Mouse (Mus musculus) kidney, embryonic 15.5 days (tissue): ENCODE measurements around the gene Cabp2. TPM values are rescaled to one million over a fixed set of nuclear protein-coding genes. Genes with fewer than 3 reads are reported as not detected.
A peak's percentile ranks its signal among the peaks of the same experiment; 100 is the strongest.
"Not testable (repeated sequence)": the region's sequence is repeated elsewhere in the genome, so short reads cannot be mapped to it uniquely, and the experiment has no call there.

ENCODE experiments used
- ATAC-seq: fragments of 200-750 bp; cut with Nextera tagmentation; replicated peaks from 2 replicates; pipeline ENCODE4 v1.8.0; 2017; ENCODE audit warnings: moderate TSS enrichment; ENCODE audit not compliant: low FRiP score
- H3K27ac ChIP-seq: fragments of 300-500 bp; sonication (generic); 2 replicates; pipeline ENCODE4 v1.5.1; 2015; ENCODE audit warnings: mild to moderate bottlenecking, inconsistent platforms
- H3K27me3 ChIP-seq: fragments of 300-500 bp; sonication (generic); 2 replicates; pipeline ENCODE4 v1.6.1; 2015; ENCODE audit warnings: inconsistent platforms
- H3K36me3 ChIP-seq: fragments of 300-500 bp; sonication (generic); 2 replicates; pipeline ENCODE4 v1.6.1; 2015; ENCODE audit warnings: inconsistent platforms
- H3K4me1 ChIP-seq: fragments of 300-500 bp; sonication (generic); 2 replicates; pipeline ENCODE4 v1.6.1; 2015; ENCODE audit warnings: inconsistent platforms
- H3K4me2 ChIP-seq: fragments of 300-500 bp; sonication (generic); 2 replicates; pipeline ENCODE4 v1.6.1; 2015; ENCODE audit warnings: moderate library complexity, mild to moderate bottlenecking, inconsistent platforms
- H3K4me3 ChIP-seq: fragments of 300-500 bp; sonication (generic); replicated peaks from 2 replicates; pipeline ENCODE4 v1.5.1; 2015; ENCODE audit warnings: mild to moderate bottlenecking, inconsistent platforms
- H3K9ac ChIP-seq: fragments of 300-500 bp; sonication (generic); 2 replicates; pipeline ENCODE4 v1.6.1; 2015; ENCODE audit warnings: mild to moderate bottlenecking, inconsistent platforms
- H3K9me3 ChIP-seq: fragments of 300-500 bp; sonication (generic); replicated peaks from 2 replicates; pipeline ENCODE4 v1.6.1; 2016; ENCODE audit warnings: inconsistent platforms
- WGBS: fragments of 180-500 bp; shearing (Covaris S2); methylation state at CpG from one replicate; pipeline ENCODE4 v1.1.7; 2015; ENCODE audit warnings: mixed read lengths; 5-methylcytosine and 5-hydroxymethylcytosine counted together
- polyA plus RNA-seq: library from polyadenylated mRNA; unstranded; fragments of >200 nt; fragmentation: Nextera tagmentation; extraction: Ambion mirVana; gene quantifications from 2 replicates; pipeline ENCODE4 v1.2.1, GENCODE M21; 2015

The Cabp2 gene
- 0.22 and 0.84 TPM in 2 replicates for polyA plus RNA-seq

GRCm38 (mm10) chr19:4081394-4081793 is at the start of gene Cabp2:
TSS of gene Cabp2 (plus strand) at chr19:4081578.
- Histone ChIP-seq H3K4me3 (no peak within 1 kb of the TSS), H3K36me3 (no peaks in the 10 kb centered on the region), H3K9ac (no peak within 1 kb of the TSS), H3K4me1 (0 out of 2 replicates have a peak, but pooled peaks cover 4% of the 10 kb centered on the region), H3K27ac (no peak within 1 kb of the TSS), H3K27me3 (peaks cover 3% of the 10 kb centered on the region; the same call in 1 of the 2 replicates), H3K4me2 (no peak within 1 kb of the TSS), H3K9me3 (no peaks in the 10 kb centered on the region)
- WGBS, result 39% methylated on average over 3 of the region's 3 CpGs
- 0 out of 2 replicates have a peak, but pooled peaks have one; percentile 41 for ATAC-seq

GRCm38 (mm10) chr19:4032668-4033067 is 48.7 kb upstream of the Cabp2 start:
- H3K4me1 ChIP-seq, result peaks cover 20% of the 10 kb centered on the region
- no peak overlapping the region for H3K4me3 ChIP-seq
- H3K36me3 ChIP-seq, result peaks cover 10% of the 10 kb centered on the region
- 77% methylated on average over 7 of the region's 7 CpGs for WGBS
- no peaks in the 10 kb centered on the region for H3K27me3 ChIP-seq
- H3K27ac ChIP-seq, result no peak overlapping the region
- H3K9ac ChIP-seq, result no peak overlapping the region
- ATAC-seq, result no peak
- H3K9me3 ChIP-seq, result no peaks in the 10 kb centered on the region
- H3K4me2 ChIP-seq, result no peak overlapping the region

- H3K27ac ChIP-seq, result no peak overlapping the region
- no peak overlapping the region for H3K4me2 ChIP-seq
- no peaks in the 10 kb centered on the region for H3K27me3 ChIP-seq
- no peak overlapping the region for H3K4me3 ChIP-seq
- peaks cover 10% of the 10 kb centered on the region for H3K36me3 ChIP-seq
- peaks cover 22% of the 10 kb centered on the region for H3K4me1 ChIP-seq
- no peaks in the 10 kb centered on the region for H3K9me3 ChIP-seq
- H3K9ac ChIP-seq, result no peak overlapping the region
- 68% methylated on average over 3 of the region's 3 CpGs for WGBS
- ATAC-seq, result no peak
Measured at GRCm38 (mm10) chr19:4033298-4033697, 48.1 kb upstream of the Cabp2 start.

- Histone ChIP-seq H3K4me3 (no peak overlapping the region), H3K9me3 (no peaks in the 10 kb centered on the region), H3K27me3 (no peaks in the 10 kb centered on the region), H3K9ac (no peak overlapping the region), H3K27ac (no peak overlapping the region), H3K4me1 (peaks cover 24% of the 10 kb centered on the region), H3K4me2 (no peak overlapping the region), H3K36me3 (peaks cover 10% of the 10 kb centered on the region)
- ATAC-seq, result no peak
- WGBS, result 67% methylated on average over 5 of the region's 5 CpGs
Measured at GRCm38 (mm10) chr19:4033742-4034141, 47.6 kb upstream of the Cabp2 start.

GRCm38 (mm10) chr19:4036327-4037045 is 44.9 kb upstream of the Cabp2 start:
- no peaks in the 10 kb centered on the region for H3K27me3 ChIP-seq
- peak overlapping the region; percentile 17; the same call in 1 of the 2 replicates for H3K4me3 ChIP-seq
- WGBS, result 67% methylated on average over 12 of the region's 12 CpGs
- peak overlapping the region; percentile 43 for H3K4me2 ChIP-seq
- ATAC-seq, result 0 out of 2 replicates have a peak, but pooled peaks have one; percentile 50
- peaks cover 24% of the 10 kb centered on the region for H3K4me1 ChIP-seq
- H3K9me3 ChIP-seq, result no peaks in the 10 kb centered on the region
- H3K36me3 ChIP-seq, result peaks cover 10% of the 10 kb centered on the region
- H3K9ac ChIP-seq, result peak overlapping the region; percentile 17; the same call in 1 of the 2 replicates
- H3K27ac ChIP-seq, result no peak overlapping the region

GRCm38 (mm10) chr19:4037154-4037787 is 44.1 kb upstream of the Cabp2 start:
- not testable (repeated sequence) for H3K27me3 ChIP-seq, H3K9me3 ChIP-seq, H3K36me3 ChIP-seq
- Histone ChIP-seq H3K4me1 (peaks cover 24% of the 10 kb centered on the region), H3K4me2 (peak overlapping the region; percentile 76), H3K9ac (peak overlapping the region; percentile 66), H3K27ac (peak overlapping the region; percentile 83), H3K4me3 (peak overlapping the region; percentile 66)
- 0 out of 2 replicates have a peak, but pooled peaks have one; percentile 31 for ATAC-seq
- 23% methylated on average over 7 of the region's 8 CpGs for WGBS

- Histone ChIP-seq H3K4me2 (peak within 1 kb of the TSS; percentile 76), H3K9ac (peak within 1 kb of the TSS; percentile 66), H3K27ac (peak within 1 kb of the TSS; percentile 83), H3K9me3 (no peaks in the 10 kb centered on the region), H3K4me3 (peak within 1 kb of the TSS; percentile 66), H3K36me3 (peaks cover 10% of the 10 kb centered on the region), H3K4me1 (peaks cover 24% of the 10 kb centered on the region), H3K27me3 (no peaks in the 10 kb centered on the region)
- peak; percentile 87 for ATAC-seq
- 0% methylated on average over 26 of the region's 26 CpGs for WGBS
Measured at GRCm38 (mm10) chr19:4037788-4038232, 43.6 kb upstream of the Cabp2 start, which contains the start of gene Gstp1. TSS of gene Gstp1 (minus strand) at chr19:4037985.

GRCm38 (mm10) chr19:4040941-4041340 is 40.4 kb upstream of the Cabp2 start:
- H3K4me3 ChIP-seq, H3K27ac ChIP-seq, H3K4me2 ChIP-seq, ATAC-seq, H3K36me3 ChIP-seq, H3K9me3 ChIP-seq, H3K27me3 ChIP-seq, H3K9ac ChIP-seq: not testable (repeated sequence)
- WGBS, result 83% methylated on average over 5 of the region's 5 CpGs
- peaks cover 21% of the 10 kb centered on the region for H3K4me1 ChIP-seq

GRCm38 (mm10) chr19:4041500-4041899 is 39.9 kb upstream of the Cabp2 start:
- ATAC-seq, H3K9me3 ChIP-seq, H3K9ac ChIP-seq, H3K36me3 ChIP-seq, H3K27me3 ChIP-seq, H3K4me2 ChIP-seq, H3K27ac ChIP-seq, H3K4me3 ChIP-seq: not testable (repeated sequence)
- H3K4me1 ChIP-seq, result peaks cover 20% of the 10 kb centered on the region
- 81% methylated on average over 3 of the region's 4 CpGs for WGBS

- Histone ChIP-seq H3K4me1 (peaks cover 16% of the 10 kb centered on the region; the same call in 1 of the 2 replicates), H3K36me3 (no peaks in the 10 kb centered on the region), H3K27me3 (no peaks in the 10 kb centered on the region), H3K4me3 (no peak overlapping the region), H3K27ac (no peak overlapping the region), H3K9ac (no peak overlapping the region), H3K9me3 (no peaks in the 10 kb centered on the region), H3K4me2 (no peak overlapping the region)
- no peak for ATAC-seq
- 64% methylated on average over 14 of the region's 14 CpGs for WGBS
Measured at GRCm38 (mm10) chr19:4042124-4042523, 39.3 kb upstream of the Cabp2 start.

GRCm38 (mm10) chr19:4044109-4044508 is 37.3 kb upstream of the Cabp2 start:
- 89% methylated on average over 5 of the region's 5 CpGs for WGBS
- not testable (repeated sequence) for H3K9ac ChIP-seq, H3K27me3 ChIP-seq, H3K9me3 ChIP-seq, H3K4me2 ChIP-seq, H3K4me3 ChIP-seq, H3K36me3 ChIP-seq, H3K4me1 ChIP-seq, ATAC-seq, H3K27ac ChIP-seq
